40 mouse cellular contexts compared by ENCODE assay signal in genomic region chr5:68033345-68033744, GRCm38 (mm10). TPM values are rescaled to one million over a fixed set of nuclear protein-coding genes. Genes with fewer than 3 reads are reported as not detected.
DNase-seq lines count a peak whose midpoint lies in the region; ATAC-seq lines count a peak whose summit lies in the region.
"Had no signal": no experiment of that assay in that cellular context is flagged by ENCODE, and none has a peak within 500 bp of the region (broad histone marks: within the 10 kb centered on the region; RNA-seq: fewer than 3 reads in every experiment).

No protein-coding gene starts in this region.

- DNase-seq in 416B (ENCODE audit: low read depth) = peak; percentile 74
- peak; percentile 9 to 10 for DNase-seq in B cell, adult 2 months
- DNase-seq in heart, adult 9 months (ENCODE audit: low spot score in 2 of 2) = no peak
- DNase-seq in limb, embryonic 10.5 days (ENCODE audit: low spot score) = no peak
- no peak for DNase-seq in cerebellum, postnatal 14 days
- DNase-seq: adrenal gland, postnatal 25 days; cerebellum, adult 2 months; cerebellum, postnatal 25 days; embryo, embryonic 11 days; gastrocnemius, adult 2 months; gastrocnemius, postnatal 36 days; heart, postnatal 14 days; kidney, postnatal 14 days; liver, embryonic 13.5 days; lung, adult 18-20 months; lung, postnatal 4 days; midbrain, embryonic 14.5 days; right cerebral cortex, postnatal 25 days; spleen, adult 18-20 months; thymus, adult 2 months; thymus, postnatal 4 days had no signal

- H3K27me3 ChIP-seq in limb, embryonic 10.5 days (ENCODE audit: low read depth, poor library complexity, severe bottlenecking) = no peaks in the 10 kb centered on the region
- H3K27me3 ChIP-seq: embryonic facial prominence, embryonic 12.5 days; hindbrain, embryonic 12.5 days; limb, embryonic 13.5 days; liver, embryonic 13.5 days had no signal

- no peaks in the 10 kb centered on the region for H3K4me1 ChIP-seq in limb, embryonic 10.5 days
- H3K4me1 ChIP-seq: embryonic facial prominence, embryonic 12.5 days; hindbrain, embryonic 12.5 days; limb, embryonic 13.5 days; liver, embryonic 13.5 days had no signal

- H3K9me3 ChIP-seq in limb, embryonic 10.5 days (replicated peaks) = no peaks in the 10 kb centered on the region
- H3K9me3 ChIP-seq: embryonic facial prominence, embryonic 12.5 days; hindbrain, embryonic 12.5 days; limb, embryonic 13.5 days; liver, embryonic 13.5 days had no signal

- no peaks in the 10 kb centered on the region for H3K36me3 ChIP-seq in limb, embryonic 10.5 days
- H3K36me3 ChIP-seq: embryonic facial prominence, embryonic 12.5 days; hindbrain, embryonic 12.5 days; limb, embryonic 13.5 days; liver, embryonic 13.5 days had no signal

- WGBS in limb, embryonic 10.5 days = 93% methylated on average over 2 of the region's 2 CpGs

- H3K27ac ChIP-seq in limb, embryonic 10.5 days = no peak overlapping the region
- H3K27ac ChIP-seq: embryonic facial prominence, embryonic 12.5 days; gastrocnemius, adult 2 months; hindbrain, embryonic 12.5 days; hindbrain, postnatal 0 days; left cerebral cortex, adult 2 months; limb, embryonic 13.5 days; liver, embryonic 13.5 days had no signal

- ATAC-seq in granulocyte monocyte progenitor cell, adult 5-6 weeks (replicated peaks; ENCODE audit: poor library complexity, severe bottlenecking) = peak; percentile 98
- ATAC-seq in neutrophil, adult 5-6 weeks (ENCODE audit: extremely low read depth, insufficient number of reproducible peaks, low FRiP score, poor library complexity, severe bottlenecking) = peak; percentile 76
- ATAC-seq: forebrain, embryonic 14.5 days; hindbrain, postnatal 0 days; intestine, postnatal 0 days; lung, postnatal 0 days had no signal

- H3K4me3 ChIP-seq in limb, embryonic 10.5 days = no peak overlapping the region
- H3K4me3 ChIP-seq: embryonic facial prominence, embryonic 12.5 days; gastrocnemius, adult 2 months; hindbrain, embryonic 12.5 days; left cerebral cortex, adult 2 months; limb, embryonic 13.5 days; liver, embryonic 13.5 days had no signal

RNA-seq across cellular contexts. Expression of gene Grxcr1, which starts 1.7 kb away (rescaled TPM):
- total RNA-seq in granulocyte monocyte progenitor cell, adult 5-6 weeks (2014; fragmentation: Nextera tagmentation) = not detected in 2 replicates
- not detected in 2 replicates for total RNA-seq in granulocyte monocyte progenitor cell, adult 5-6 weeks (2017)
- not detected in 2 replicates for total RNA-seq in neutrophil, adult 5-6 weeks (2017)
- not detected in 2 replicates for polyA plus RNA-seq in limb, embryonic 10.5 days (2016; fragmentation: Nextera tagmentation; extraction: Ambion mirVana)
- total RNA-seq: adrenal gland, adult 18-20 months; adrenal gland, postnatal 25 days; gastrocnemius, adult 2 months; gastrocnemius, postnatal 36 days; heart, adult 8-10 months; heart, postnatal 14 days; hindbrain, postnatal 0 days; layer of hippocampus, adult 18-20 months; layer of hippocampus, postnatal 10 days; left cerebral cortex, adult 2 months; left cerebral cortex, postnatal 25 days; monocyte, adult 5-6 weeks had no signal
- polyA plus RNA-seq: cerebellum, adult 2 months; forebrain, embryonic 14.5 days; heart, embryonic 14.5 days; intestine, postnatal 0 days; kidney, embryonic 14.5 days; limb, embryonic 13.5 days; liver, embryonic 13.5 days; lung, postnatal 0 days; midbrain, embryonic 14.5 days; neural tube, embryonic 14.5 days; thymus, adult 2 months had no signal

Comparison
In these comparisons a context has a peak if more than half of its experiments do, and no peak if none do; other contexts are left out.
1. DNase-seq: peak in 416B (single experiment) and B cell, adult 2 months (2 of 2); none in heart, adult 9 months (0 of 2), limb, embryonic 10.5 days (single experiment) and cerebellum, postnatal 14 days (0 of 2).